Mouse (Mus musculus) CH12.LX (cell line): ENCODE measurements at regions not wholly inside any gene's neighbourhood (a gene's known extent, or its start where the extent isn't known, plus 50 kb on each side); places are given as distances from the start of the nearest gene placed in this dataset.

Source experiments
- CTCF ChIP-seq, 2 experiments: IDR thresholded peaks in 1 of 2; conservative IDR thresholded peaks in 1 of 2; 2 replicates each; pipeline ENCODE4 v1.5.1; 2011 to 2012; ENCODE audit warnings: low read depth in 2 of 2, low read length in 2 of 2, improper control_type of control experiment in 1 of 2, inconsistent platforms in 1 of 2, mild to moderate bottlenecking in 1 of 2, moderate library complexity in 1 of 2
- EP300 ChIP-seq: IDR thresholded peaks from 2 replicates; pipeline ENCODE4 v1.6.1; 2011; ENCODE audit warnings: low read length, improper control_type of control experiment
- POLR2A ChIP-seq: IDR thresholded peaks from 2 replicates; pipeline ENCODE4 v1.6.1; 2011; ENCODE audit warnings: low read depth, mild to moderate bottlenecking, improper control_type of control experiment, low read length

DNA sequence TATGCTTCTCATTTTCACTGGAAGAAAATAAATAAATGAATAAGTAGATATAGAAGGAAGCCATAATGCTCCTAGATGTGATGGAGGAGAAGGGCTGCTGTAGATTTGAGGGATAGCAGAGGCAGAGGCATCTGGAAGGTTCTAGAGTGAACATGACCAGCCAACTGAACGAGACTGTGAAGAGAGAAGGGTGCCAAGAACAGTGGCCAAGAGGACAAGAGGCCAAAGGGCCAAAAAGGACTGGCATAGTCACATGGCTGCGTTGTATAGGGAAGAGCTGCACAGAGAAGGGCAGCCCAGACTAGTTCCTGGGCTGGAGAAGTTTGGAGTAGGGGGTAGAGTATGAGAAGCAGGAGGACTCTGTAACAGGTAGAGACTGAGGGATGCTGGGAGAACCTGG, 229.3 kb downstream of the Gm10260 start:
- no peak for TF ChIP-seq EP300
- TF ChIP-seq CTCF (conservative IDR thresholded peaks at IDR 0.05 in 1 of 2, IDR thresholded peaks at IDR 0.05 in 1 of 2; ENCODE audit: low read depth in 2 of 2, low read length in 2 of 2), result no peak
- no peak for TF ChIP-seq POLR2A
